Mouse (Mus musculus): ENCODE results near the gene Mesp1. TPM values are rescaled to one million over a fixed set of nuclear protein-coding genes. Genes with fewer than 3 reads are reported as not detected.
"Not testable (repeated sequence)": the region's sequence is repeated elsewhere in the genome, so short reads cannot be mapped to it uniquely, and the experiment has no call there.

The Mesp1 gene
- total RNA-seq, 2 experiments from 2014 or later: 0.28 to 0.62 TPM

GRCm38 (mm10) chr7:79792635-79793421 lies 760 bp downstream of the Mesp1 start:
- peak; percentile 41 to 53 for DNase-seq (ENCODE audit: extremely low spot score in 1 of 2, low spot score in 1 of 2)

- DNase-seq (ENCODE audit: extremely low spot score in 1 of 2, low spot score in 1 of 2): not testable (repeated sequence)
These were observed 3.8 kb downstream of the Mesp1 start for GRCm38 (mm10) chr7:79789812-79790211.

GRCm38 (mm10) chr7:79786295-79786694 lies 7.3 kb downstream of the Mesp1 start:
- DNase-seq (ENCODE audit: extremely low spot score in 1 of 2, low spot score in 1 of 2): peak; percentile 40 to 84

GRCm38 (mm10) chr7:79782516-79782855 lies 11.1 kb downstream of the Mesp1 start:
- no peak for DNase-seq (ENCODE audit: extremely low spot score in 1 of 2, low spot score in 1 of 2)

- no peak for DNase-seq (ENCODE audit: extremely low spot score in 1 of 2, low spot score in 1 of 2)
These were observed 11.6 kb downstream of the Mesp1 start for GRCm38 (mm10) chr7:79781826-79782515.

- DNase-seq (ENCODE audit: extremely low spot score in 1 of 2, low spot score in 1 of 2): peak; percentile 66 to 80
These were observed 12.7 kb downstream of the Mesp1 start for GRCm38 (mm10) chr7:79780647-79781626.

GRCm38 (mm10) chr7:79771561-79772512 lies 21.8 kb downstream of the Mesp1 start:
- no peak for DNase-seq (ENCODE audit: extremely low spot score in 1 of 2, low spot score in 1 of 2)

GRCm38 (mm10) chr7:79769664-79770063 lies 23.9 kb downstream of the Mesp1 start:
- DNase-seq (ENCODE audit: extremely low spot score in 1 of 2, low spot score in 1 of 2): no peak

- DNase-seq (ENCODE audit: extremely low spot score in 1 of 2, low spot score in 1 of 2): no peak
These were observed 27.6 kb downstream of the Mesp1 start for GRCm38 (mm10) chr7:79765991-79766390.

- no peak for DNase-seq (ENCODE audit: extremely low spot score in 1 of 2, low spot score in 1 of 2)
These were observed 31.5 kb downstream of the Mesp1 start for GRCm38 (mm10) chr7:79762106-79762505.

- no peak for DNase-seq (ENCODE audit: extremely low spot score in 1 of 2, low spot score in 1 of 2)
These were observed 32.3 kb downstream of the Mesp1 start for GRCm38 (mm10) chr7:79761124-79761876.

- DNase-seq (ENCODE audit: extremely low spot score in 1 of 2, low spot score in 1 of 2): no peak
These were observed 33.8 kb downstream of the Mesp1 start for GRCm38 (mm10) chr7:79759766-79760165.

- DNase-seq (ENCODE audit: extremely low spot score in 1 of 2, low spot score in 1 of 2): no peak
These were observed 35.4 kb downstream of the Mesp1 start for GRCm38 (mm10) chr7:79758176-79758575.

GRCm38 (mm10) chr7:79756334-79756733 lies 37.3 kb downstream of the Mesp1 start:
- no peak for DNase-seq (ENCODE audit: extremely low spot score in 1 of 2, low spot score in 1 of 2)

GRCm38 (mm10) chr7:79749511-79749910 lies 44.1 kb downstream of the Mesp1 start:
- no peak for DNase-seq (ENCODE audit: extremely low spot score in 1 of 2, low spot score in 1 of 2)

- no peak for DNase-seq (ENCODE audit: extremely low spot score in 1 of 2, low spot score in 1 of 2)
These were observed 45.9 kb downstream of the Mesp1 start for GRCm38 (mm10) chr7:79747659-79748058.

- DNase-seq (ENCODE audit: extremely low spot score in 1 of 2, low spot score in 1 of 2): no peak
These were observed 49.0 kb downstream of the Mesp1 start for GRCm38 (mm10) chr7:79744585-79744984.

GRCm38 (mm10) chr7:79744051-79744450 lies 49.5 kb downstream of the Mesp1 start:
- DNase-seq (ENCODE audit: extremely low spot score in 1 of 2, low spot score in 1 of 2): no peak

Measured in layer of hippocampus, postnatal 25 days (tissue).